Mouse (Mus musculus): ENCODE measurements around the gene Mtif2. TPM values are rescaled to one million over a fixed set of nuclear protein-coding genes. Genes with fewer than 3 reads are reported as not detected.

Mtif2 gene
- 35.5 and 44.7 TPM in 2 replicates for polyA plus RNA-seq (2012; rRNA removed)

GRCm38 (mm10) chr11:29525988-29526794 is at the start of gene Mtif2:
Mtif2 (plus strand) TSS chr11:29526408.

GRCm38 (mm10) chr11:29514682-29515412 is 11.4 kb upstream of the Mtif2 start, which contains the start of gene Prorsd1:
Prorsd1 (minus strand) TSS chr11:29515033.

GRCm38 (mm10) chr11:29547752-29548503 is 21.7 kb downstream of the Mtif2 start, which contains the start of the genes Clhc1 and Rps27a:
Clhc1 (plus strand) TSS chr11:29547950.
Rps27a (minus strand) TSS chr11:29548109.

Other genes with a start within 250 kb of the Mtif2 start
- 16.9 and 24.1 TPM in 2 replicates for gene Ccdc88a, start 152.8 kb upstream of the Mtif2 start, polyA plus RNA-seq (2012; rRNA removed)
- 10.5 and 14.5 TPM in 2 replicates for gene Prorsd1, start 11.4 kb upstream of the Mtif2 start, polyA plus RNA-seq (2012; rRNA removed)
- gene Clhc1, start 21.5 kb downstream of the Mtif2 start, polyA plus RNA-seq (2012; rRNA removed) = 0.29 and 0.39 TPM in 2 replicates
- 1,805 and 1,897 TPM in 2 replicates for gene Rps27a, start 21.7 kb downstream of the Mtif2 start, polyA plus RNA-seq (2012; rRNA removed)
- 211 and 233 TPM in 2 replicates for gene Rtn4, start 166.5 kb downstream of the Mtif2 start, polyA plus RNA-seq (2012; rRNA removed)

Measured in central nervous system, embryonic 11.5 days (tissue).